Mouse (Mus musculus): ENCODE data around the gene Dnajb3.
A peak's percentile ranks its signal among the peaks of the same experiment; 100 is the strongest.
"Not testable (repeated sequence)": the region's sequence is repeated elsewhere in the genome, so short reads cannot be mapped to it uniquely, and the experiment has no call there.

Gene Dnajb3

DNA sequence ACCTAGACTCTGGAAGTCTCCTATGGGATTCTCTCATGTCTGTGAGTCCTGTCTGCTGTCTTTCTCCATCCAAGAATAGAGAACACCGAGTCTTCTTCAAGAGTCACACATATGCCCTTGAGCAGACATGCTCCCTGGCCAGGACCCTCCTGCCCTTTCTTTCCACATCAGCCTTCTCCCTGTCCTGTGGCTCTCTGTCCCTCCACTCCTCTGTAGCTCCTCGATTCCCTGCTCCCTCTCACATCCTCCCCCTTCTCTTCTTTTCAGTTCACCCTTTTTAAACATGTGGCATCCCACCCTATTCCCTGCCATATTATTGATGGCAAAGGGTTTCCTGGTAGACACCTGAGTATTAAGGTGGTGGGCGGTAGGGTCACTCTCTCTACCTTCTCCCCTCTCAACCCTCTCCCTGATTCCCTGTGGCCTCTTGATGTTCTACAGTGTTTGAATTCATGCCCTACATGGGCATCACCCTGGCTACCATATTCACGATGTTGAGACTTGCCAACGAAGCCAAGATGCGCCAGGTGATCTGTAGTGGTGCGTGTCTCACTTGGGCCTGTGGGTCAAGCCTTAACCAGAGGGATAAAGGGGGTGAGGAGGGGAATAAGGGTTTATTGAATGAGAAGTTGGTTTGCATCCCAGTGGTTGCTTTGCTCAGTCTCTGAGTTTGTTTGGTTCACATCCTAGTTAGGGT is 26.4 kb upstream of the Dnajb3 start:
- DNase-seq: no peak

DNA sequence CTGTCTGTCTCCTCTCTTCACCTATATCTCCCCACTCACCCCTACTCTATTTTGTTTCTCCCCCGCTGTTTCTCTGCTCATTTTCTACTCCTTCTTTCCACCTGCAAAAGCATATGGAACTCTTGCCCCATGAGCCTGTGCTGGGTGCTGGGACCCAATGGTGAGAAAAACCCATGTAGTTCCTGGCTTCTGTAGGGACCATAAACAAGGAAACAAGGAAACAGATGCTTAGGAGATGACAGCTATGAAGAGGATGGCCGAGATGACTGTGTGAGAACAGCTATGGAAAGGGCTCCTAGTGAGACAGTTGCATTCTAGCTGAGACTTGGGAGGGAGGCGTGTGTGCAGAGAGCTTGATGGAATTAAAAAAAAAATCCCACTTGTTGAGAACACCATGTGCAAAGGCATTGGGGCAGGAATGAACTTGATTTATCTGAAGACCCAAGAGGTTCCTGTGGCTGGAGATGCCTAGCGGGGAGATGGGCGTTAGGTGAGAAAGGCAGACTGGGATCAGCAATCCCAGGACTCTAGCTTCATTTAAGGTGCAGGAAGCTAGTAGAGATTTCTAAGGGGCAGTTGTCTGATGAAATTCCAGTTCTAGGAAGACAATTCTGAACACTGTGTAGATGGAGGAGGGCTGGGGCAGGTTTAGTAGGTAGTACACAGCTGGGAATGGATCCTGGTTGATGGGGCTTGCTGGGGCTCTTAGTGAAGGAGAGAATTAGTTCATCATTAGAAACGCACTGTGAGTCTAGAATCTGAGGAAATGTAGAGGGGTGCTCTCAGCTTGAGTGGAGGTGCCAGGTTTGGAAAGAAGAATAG is 25.6 kb upstream of the Dnajb3 start:
- no peak for DNase-seq

DNA sequence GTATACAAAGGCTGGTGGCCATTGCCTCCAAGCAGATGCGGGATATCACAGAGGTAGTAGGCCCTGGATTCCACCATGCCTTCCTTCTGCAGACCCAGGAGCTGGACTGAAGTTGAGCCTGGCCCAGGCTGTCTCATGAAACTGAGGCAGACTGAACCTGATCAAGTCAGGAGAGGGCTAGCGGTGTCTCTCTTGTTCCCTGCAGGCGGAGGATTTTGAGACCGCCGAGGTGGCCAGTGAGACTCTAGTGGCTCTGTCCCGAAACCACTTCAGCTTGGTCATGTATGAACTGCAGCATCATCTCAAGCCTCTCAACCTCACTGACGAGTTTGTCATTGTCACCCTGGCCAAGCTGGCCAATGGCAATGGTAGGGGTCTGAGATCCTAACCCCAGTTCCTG is 24.8 kb upstream of the Dnajb3 start:
- no peak for DNase-seq

DNA sequence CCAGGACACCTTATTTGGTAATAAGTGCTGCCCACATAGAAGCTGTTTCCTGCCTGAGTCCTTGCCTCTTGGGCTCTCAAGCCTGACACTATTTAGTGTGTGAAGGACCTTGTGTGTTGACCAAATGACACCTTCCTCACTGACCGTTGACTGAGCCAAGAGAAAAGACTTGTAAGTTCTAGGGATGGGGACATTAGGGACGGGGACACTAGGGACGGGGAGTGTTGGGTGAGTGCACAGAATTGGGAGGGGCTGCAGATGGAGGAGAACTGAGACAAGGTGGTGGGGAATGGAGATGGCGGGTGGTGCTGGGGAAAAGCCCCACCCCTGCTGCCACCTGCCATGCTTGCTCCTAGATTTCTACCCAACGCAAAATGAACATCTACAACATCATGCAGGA is 24.4 kb upstream of the Dnajb3 start:
- DNase-seq: no peak

DNA sequence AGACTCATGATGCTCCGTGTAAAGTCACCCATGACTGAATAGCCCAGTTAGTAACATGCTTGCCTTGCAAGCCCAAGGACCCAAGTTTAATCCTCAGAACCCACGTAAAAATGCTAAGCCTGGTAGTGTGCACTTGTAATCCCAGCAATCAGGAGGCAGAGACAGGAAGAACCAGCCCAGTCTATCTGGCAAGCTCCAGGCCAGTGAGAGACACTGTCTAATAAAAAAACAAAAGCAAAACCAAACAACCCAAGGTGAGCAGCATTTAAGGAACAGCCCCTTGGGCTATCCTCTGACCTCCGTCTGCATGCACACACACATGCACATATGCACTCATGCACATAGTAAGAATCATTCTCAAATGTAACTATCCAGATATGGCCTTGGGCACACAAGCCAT is 24.0 kb upstream of the Dnajb3 start:
- DNase-seq: no peak

GRCm38 (mm10) chr1:88228121-88228520 is 22.5 kb upstream of the Dnajb3 start:
- no peak for DNase-seq

DNA sequence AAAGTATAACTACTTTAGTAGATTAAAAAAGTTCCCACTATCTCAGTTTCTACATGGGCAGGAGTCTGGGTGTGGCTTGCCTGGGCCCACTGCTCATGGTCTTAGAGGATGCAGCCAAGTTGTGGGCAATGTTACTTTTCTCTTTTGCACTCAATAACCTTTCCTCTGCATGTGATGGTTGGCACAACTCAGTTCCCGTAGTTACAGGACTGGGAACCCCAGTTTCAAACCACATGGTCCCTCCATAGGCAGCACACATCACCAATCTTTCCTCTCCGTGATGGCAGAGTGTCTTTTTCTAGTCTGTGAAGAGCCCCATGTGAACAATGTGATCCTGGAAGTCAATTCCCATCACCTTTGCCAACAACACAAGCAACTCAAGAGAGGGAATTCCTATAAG is 21.9 kb upstream of the Dnajb3 start:
- no peak for DNase-seq

- DNase-seq: no peak
Measured at GRCm38 (mm10) chr1:88226670-88227379, 21.2 kb upstream of the Dnajb3 start, which contains the start of gene Mroh2a. TSS of gene Mroh2a (plus strand) at chr1:88226986.

GRCm38 (mm10) chr1:88225741-88226140 is 20.2 kb upstream of the Dnajb3 start:
- no peak for DNase-seq

DNA sequence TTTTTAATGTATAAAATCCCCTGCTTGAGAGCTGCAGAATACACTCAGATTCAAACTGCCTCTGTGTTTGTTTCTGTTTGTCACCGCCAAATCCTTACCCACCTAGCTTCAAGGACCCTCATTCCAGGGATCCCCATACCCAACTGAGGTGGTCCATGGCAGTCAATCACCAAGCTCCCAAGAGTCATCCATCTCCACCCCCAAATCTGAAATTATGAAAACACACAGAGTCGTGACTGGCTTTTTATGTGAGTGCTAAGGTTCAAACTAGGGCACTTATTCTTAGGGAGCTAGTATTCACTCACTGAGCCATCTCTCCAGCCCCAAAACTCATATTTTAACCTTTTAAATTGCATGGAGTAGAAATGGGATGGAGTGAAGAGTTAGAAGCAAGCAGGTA is 19.7 kb upstream of the Dnajb3 start:
- DNase-seq: not testable (repeated sequence)

DNA sequence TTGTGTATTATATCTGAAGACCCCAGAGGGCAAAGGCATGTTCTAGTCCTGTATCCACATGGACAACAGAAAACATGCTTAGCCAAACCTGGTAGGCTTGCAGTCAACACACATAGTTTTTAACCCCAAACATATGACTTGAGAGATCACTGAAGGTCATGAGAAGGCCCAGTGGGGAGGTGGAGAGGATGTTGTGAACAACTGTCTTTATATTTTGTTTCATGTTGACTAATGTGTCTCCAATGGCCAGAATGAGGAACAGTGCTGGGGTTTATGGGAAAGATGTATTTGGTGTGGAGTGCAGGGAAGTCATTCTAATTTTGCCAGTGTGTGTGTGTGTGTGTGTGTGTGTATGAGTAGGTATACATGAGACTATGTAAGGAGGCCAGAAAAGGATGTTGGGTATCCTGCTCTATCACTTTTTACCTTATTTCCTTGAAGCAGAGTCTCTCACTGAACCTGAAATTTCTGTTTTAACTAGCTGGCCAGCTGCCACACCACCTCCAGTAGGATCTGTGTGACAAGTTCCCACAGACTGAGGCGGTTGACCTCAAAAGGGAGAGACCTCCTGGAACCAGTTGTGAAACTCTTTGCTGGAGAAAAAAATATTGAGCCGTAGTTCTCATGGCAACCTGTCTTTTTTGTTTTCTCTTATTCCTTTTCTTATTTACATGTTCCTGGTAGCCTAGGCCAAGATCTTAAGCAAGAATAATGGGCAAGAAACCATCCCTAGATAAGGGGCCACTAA is 18.6 kb upstream of the Dnajb3 start:
- peak; percentile 46 for DNase-seq

- DNase-seq: no peak
Measured at GRCm38 (mm10) chr1:88223591-88223990, 18.0 kb upstream of the Dnajb3 start.

GRCm38 (mm10) chr1:88223011-88223515 is 17.5 kb upstream of the Dnajb3 start:
- DNase-seq: not testable (repeated sequence)

- no peak for DNase-seq
Measured at GRCm38 (mm10) chr1:88222216-88222615, 16.6 kb upstream of the Dnajb3 start.

DNA sequence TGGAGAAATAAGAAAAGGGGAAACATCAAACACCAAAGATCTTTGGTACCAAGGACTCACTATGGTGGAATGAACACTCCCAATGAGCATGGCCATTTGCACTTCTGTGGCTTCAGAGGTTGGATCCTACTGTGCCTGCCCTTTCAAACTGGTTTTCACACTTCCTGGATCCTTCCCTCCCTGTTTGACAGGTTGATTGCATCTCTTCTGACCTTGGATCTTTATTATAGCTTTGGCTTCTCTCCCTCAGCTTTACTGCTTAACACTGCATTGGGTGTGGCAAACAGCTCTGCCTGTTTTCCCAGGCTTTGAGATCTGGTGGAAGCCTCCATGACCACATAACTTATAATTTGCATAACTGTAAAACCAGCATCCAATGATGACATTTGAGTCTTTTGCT is 14.8 kb upstream of the Dnajb3 start:
- peak; percentile 20 for DNase-seq

GRCm38 (mm10) chr1:88219054-88219453 is 13.5 kb upstream of the Dnajb3 start:
- DNase-seq: no peak

DNA sequence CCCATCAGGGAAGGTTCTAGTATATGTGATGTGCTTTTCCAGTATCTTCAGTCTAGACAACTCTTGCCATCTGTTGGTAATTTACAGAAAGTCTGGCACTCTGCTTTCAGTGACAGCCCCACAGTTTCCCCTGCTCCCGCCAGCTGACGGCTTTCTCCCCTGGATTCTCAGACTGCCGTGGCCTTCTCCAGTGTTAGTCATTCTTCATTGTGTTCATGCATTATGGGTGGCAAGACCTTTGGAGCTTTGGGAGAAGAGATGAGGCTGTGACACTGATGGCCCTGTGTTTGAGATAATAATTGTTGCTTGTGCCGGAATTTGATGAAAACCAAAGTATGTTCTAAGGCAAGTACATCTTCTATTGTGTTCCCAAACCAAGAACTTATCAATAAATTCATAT is 13.0 kb upstream of the Dnajb3 start:
- no peak for DNase-seq

DNA sequence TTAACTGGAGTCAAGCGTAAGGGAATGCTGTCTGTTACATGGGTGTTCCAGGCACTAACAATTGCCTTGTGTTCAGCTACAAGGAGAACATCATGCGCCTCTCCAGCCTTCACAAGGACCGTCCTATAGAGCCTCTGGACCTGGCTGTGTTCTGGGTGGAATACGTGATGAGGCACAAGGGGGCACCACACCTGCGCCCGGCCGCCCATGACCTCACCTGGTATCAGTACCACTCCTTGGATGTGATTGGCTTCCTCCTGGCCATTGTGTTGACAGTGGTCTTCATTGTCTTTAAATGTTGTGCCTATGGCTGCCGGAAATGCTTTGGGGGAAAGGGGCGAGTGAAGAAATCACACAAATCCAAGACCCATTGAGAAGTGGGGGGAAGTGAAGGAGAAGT is 12.5 kb upstream of the Dnajb3 start:
- peak; percentile 14 for DNase-seq

GRCm38 (mm10) chr1:88217576-88217975 is 12.0 kb upstream of the Dnajb3 start:
- DNase-seq: no peak

GRCm38 (mm10) chr1:88217144-88217543 is 11.6 kb upstream of the Dnajb3 start:
- DNase-seq: peak; percentile 20

- DNase-seq: no peak
Measured at GRCm38 (mm10) chr1:88216551-88216950, 11.0 kb upstream of the Dnajb3 start.

DNA sequence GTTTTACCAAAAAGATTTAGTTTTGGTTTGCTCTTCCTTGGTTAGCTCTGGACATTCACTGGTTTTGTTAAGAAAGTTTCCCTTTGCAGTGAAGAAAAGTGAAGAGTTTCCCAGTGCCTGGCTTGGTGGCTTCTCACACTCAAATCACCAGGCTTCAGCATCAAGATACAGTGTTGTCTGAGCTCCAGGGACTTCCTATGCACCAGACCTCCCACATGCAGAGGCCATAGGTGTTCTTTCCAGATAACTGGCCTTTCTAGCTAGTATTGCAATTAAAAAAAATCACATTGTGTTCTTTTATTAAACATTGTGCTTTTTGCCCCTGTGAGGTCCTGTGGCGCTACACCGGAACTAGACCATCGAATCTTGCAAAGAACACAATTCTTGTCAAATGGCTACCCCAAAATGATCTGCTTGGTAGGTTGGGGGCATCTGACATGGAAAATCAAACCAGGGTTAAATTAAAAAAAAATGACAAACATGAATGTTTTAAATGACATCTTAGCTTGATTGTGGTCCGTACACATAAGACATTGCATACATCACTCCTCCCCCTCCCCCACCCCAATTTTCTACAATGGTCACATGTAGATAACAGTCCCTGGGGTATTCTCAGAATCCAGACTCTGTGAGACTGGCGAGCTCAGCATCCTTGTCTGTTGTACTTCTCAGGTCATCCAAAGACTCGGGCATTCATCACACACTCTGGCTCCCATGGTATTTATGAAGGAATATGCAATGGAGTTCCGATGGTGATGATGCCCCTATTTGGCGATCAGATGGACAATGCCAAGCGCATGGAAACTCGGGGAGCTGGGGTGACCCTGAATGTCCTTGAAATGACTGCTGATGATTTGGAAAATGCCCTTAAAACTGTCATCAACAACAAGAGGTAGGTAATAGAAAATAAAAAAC is 10.1 kb upstream of the Dnajb3 start:
- DNase-seq: no peak
